Mouse (Mus musculus) forebrain, embryonic 16.5 days (tissue): ENCODE results near the gene Sema4b. TPM values are rescaled to one million over a fixed set of nuclear protein-coding genes. Genes with fewer than 3 reads are reported as not detected.

Source experiments
- ATAC-seq: fragments of 200-750 bp; cut with Nextera tagmentation; 2 replicates; pipeline ENCODE4 v1.8.0; 2017; ENCODE audit warnings: mild to moderate bottlenecking, moderate library complexity
- H3K27ac ChIP-seq: fragments of 300-500 bp; sonication (generic); 2 replicates; pipeline ENCODE4 v1.5.1; 2014; ENCODE audit warnings: low read length, control low read depth
- H3K27me3 ChIP-seq: fragments of 300-500 bp; sonication (generic); replicated peaks from 2 replicates; pipeline ENCODE4 v1.6.1; 2014; ENCODE audit warnings: low read length; ENCODE audit not compliant: control insufficient read depth, insufficient read depth
- H3K36me3 ChIP-seq: fragments of 300-500 bp; sonication (generic); 2 replicates; pipeline ENCODE4 v1.6.1; 2014; ENCODE audit not compliant: control insufficient read depth, insufficient read depth
- H3K4me1 ChIP-seq: fragments of 300-500 bp; sonication (generic); replicated peaks from 2 replicates; pipeline ENCODE4 v1.6.1; 2014; ENCODE audit warnings: low read length; ENCODE audit not compliant: control insufficient read depth, insufficient read depth
- H3K4me2 ChIP-seq: fragments of 300-500 bp; sonication (generic); 2 replicates; pipeline ENCODE4 v1.6.1; 2014; ENCODE audit warnings: mild to moderate bottlenecking, low read length, control low read depth
- H3K4me3 ChIP-seq: fragments of 300-500 bp; sonication (generic); replicated peaks from 2 replicates; pipeline ENCODE4 v1.5.1; 2014; ENCODE audit warnings: mild to moderate bottlenecking, low read length, control low read depth
- H3K9ac ChIP-seq: fragments of 300-500 bp; sonication (generic); replicated peaks from 2 replicates; pipeline ENCODE4 v1.6.1; 2014; ENCODE audit warnings: low read depth, low read length, control low read depth
- H3K9me3 ChIP-seq: fragments of 300-500 bp; sonication (generic); 2 replicates; pipeline ENCODE4 v1.6.1; 2016; ENCODE audit warnings: low read length; ENCODE audit not compliant: control insufficient read depth
- WGBS: fragments of 180-500 bp; shearing (Covaris S2); extraction: QIAGEN DNeasy Blood & Tissue Kit; methylation state at CpG from one replicate; pipeline ENCODE4 v1.1.7; 2014; 5-methylcytosine and 5-hydroxymethylcytosine counted together
- polyA plus RNA-seq: library from polyadenylated mRNA; unstranded; fragments of >200 nt; fragmentation: Nextera tagmentation; extraction: Ambion mirVana; gene quantifications from 2 replicates; pipeline ENCODE4 v1.2.1, GENCODE M21; 2015

The Sema4b gene
- polyA plus RNA-seq: 20.6 and 26.6 TPM in 2 replicates

DNA sequence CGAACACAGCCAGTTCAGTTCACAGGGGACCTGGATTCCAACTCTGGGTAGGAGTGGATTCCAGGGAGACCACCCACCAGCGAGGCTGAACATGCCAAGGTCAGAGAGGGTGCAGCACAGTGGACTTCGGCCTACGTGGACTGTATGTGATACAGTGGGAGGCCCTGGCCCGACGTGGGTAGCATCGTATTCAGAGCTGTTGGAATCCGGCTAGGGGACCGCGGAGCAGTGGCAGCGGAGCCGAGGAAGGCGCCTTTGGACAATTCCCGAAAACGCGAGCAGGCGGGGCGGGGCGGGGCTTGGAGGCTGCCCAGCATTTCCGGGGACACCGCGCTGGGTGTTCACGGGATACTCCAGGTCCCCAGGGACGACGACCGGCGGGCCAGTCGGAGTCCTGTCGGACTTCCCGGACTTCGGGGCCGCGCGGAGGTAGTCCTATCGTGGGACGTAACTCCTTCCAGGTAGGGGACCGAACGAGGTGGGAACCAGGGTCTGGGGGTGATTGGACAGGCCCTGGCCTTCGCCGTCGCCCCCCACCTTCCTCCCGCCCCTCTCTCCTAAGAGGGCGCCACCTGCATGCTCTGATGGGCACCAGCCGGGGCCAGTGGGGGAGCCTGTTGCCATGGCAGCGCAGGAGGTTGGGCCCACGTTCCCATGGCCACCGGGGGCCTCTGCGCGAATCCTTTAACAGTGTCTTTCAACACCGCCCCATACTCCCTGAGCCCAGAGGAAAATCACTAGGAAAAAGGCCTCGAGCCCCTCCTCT, at the start of gene Sema4b:
Gene Sema4b, plus strand, starts transcription at position 311 of the 766 bp plus-strand sequence.
- Histone ChIP-seq H3K4me2 (peak within 1 kb of the TSS; percentile 77), H3K9ac (peak within 1 kb of the TSS; percentile 84), H3K4me1 (peaks cover 41% of the 10 kb centered on the region), H3K27ac (peak within 1 kb of the TSS; percentile 86), H3K36me3 (no peaks in the 10 kb centered on the region), H3K27me3 (no peaks in the 10 kb centered on the region), H3K9me3 (no peaks in the 10 kb centered on the region), H3K4me3 (peak within 1 kb of the TSS; percentile 68)
- WGBS: under 1% methylated on average over 51 of the region's 51 CpGs
- peak; percentile 98 for ATAC-seq

DNA sequence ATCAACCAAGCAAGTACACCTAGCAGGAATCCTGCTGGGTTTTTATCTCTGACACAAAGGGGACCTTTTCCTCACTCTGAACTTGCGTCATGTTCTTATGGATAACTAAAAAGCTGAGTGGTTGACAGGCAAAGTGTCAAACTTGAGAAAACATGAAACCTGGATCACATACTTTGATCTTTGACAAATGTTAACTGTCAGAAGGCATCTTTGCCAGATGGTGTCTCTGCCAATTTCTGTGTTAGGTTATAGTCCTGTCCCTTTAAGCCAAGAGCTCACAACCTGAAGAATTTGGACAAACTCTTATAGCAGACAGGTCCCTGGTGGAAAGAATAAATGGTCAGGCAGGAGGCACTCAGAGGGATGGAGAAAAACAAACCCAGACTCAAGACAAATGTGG, 48.3 kb upstream of the Sema4b start:
- Histone ChIP-seq H3K4me1 (peaks cover 16% of the 10 kb centered on the region), H3K4me3 (no peak overlapping the region), H3K9ac (no peak overlapping the region), H3K27ac (no peak overlapping the region), H3K4me2 (no peak overlapping the region), H3K27me3 (no peaks in the 10 kb centered on the region), H3K9me3 (peaks cover 3% of the 10 kb centered on the region; the same call in 1 of the 2 replicates), H3K36me3 (no peaks in the 10 kb centered on the region)
- ATAC-seq: no peak
- 64% methylated on average over 1 of the region's 1 CpGs for WGBS

DNA sequence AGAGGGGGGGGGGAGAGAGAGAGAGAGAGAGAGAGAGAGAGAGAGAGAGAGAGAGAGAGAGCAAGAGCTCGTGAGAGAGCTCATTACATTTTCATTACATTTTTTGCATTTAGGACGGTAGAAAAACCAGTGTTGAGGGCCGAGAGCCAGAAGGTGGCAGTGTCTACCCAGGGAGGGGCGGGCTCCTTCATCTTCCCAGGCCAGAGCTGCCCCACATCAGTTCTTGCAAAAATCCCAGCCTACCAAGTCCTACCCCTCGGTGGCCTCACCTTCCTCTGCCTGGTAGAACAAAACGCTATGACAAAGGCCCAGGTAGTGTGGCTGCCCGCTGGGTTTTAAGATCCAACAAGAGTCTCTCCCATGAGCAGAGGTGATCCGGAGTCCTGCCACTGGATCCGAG, 45.8 kb upstream of the Sema4b start:
- Histone ChIP-seq H3K4me2 (no peak overlapping the region), H3K4me3 (no peak overlapping the region), H3K36me3 (no peaks in the 10 kb centered on the region), H3K27me3 (no peaks in the 10 kb centered on the region), H3K9ac (no peak overlapping the region), H3K9me3 (peaks cover 3% of the 10 kb centered on the region; the same call in 1 of the 2 replicates), H3K4me1 (peaks cover 14% of the 10 kb centered on the region), H3K27ac (no peak overlapping the region)
- ATAC-seq: peak; percentile 77
- 11% methylated on average over 9 of the region's 9 CpGs for WGBS

DNA sequence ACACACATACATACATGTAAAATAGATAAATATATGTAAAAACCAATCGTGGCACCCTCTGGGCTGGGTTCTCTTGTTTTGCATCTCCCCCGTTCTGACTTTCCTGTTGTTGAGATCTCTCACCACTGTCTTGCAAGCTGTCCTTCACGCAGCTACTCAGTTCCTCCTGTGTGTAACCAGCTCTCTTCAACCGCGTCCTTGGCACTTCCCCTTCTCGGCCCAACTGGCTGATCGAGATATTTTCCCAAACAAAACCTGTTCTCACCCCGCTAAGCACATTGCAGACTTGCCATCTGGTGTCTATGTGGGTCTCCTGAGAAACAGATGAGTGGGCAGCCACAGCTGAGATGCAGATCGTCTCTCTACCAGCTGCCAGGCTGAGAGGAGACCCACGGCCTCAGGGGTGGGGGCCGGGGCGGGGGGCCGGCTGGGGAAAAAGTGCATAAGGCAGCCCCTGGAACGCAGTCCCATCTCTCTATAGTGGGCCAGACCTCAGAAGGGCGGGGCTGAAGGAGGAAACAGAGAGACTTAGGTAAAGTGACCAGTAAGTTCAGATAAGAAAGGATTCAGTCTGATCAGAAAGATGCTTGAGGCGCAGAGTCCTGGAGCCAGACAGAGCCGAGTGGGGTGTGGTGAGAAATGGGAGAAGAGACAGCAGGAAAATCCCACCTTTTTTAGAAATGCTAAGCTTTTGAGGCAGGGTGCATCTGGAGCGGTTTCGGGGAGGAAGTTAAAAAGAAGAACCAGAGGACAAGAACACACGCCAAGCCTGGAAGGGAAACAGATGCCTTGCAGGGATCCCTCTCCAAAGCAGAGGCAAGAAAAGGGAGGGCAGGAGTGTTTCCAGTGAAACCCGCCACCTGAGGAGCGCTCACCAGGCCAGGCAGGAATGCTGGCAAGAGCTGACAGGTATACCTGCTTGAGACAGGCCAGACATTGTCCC, 43.0 kb upstream of the Sema4b start:
- Histone ChIP-seq H3K4me2 (peak overlapping the region; percentile 17), H3K36me3 (no peaks in the 10 kb centered on the region), H3K9me3 (no peaks in the 10 kb centered on the region), H3K27ac (peak overlapping the region; percentile 62), H3K4me1 (peaks cover 14% of the 10 kb centered on the region), H3K4me3 (no peak overlapping the region), H3K9ac (no peak overlapping the region), H3K27me3 (no peaks in the 10 kb centered on the region)
- 31% methylated on average over 22 of the region's 22 CpGs for WGBS
- ATAC-seq: peak; percentile 78

DNA sequence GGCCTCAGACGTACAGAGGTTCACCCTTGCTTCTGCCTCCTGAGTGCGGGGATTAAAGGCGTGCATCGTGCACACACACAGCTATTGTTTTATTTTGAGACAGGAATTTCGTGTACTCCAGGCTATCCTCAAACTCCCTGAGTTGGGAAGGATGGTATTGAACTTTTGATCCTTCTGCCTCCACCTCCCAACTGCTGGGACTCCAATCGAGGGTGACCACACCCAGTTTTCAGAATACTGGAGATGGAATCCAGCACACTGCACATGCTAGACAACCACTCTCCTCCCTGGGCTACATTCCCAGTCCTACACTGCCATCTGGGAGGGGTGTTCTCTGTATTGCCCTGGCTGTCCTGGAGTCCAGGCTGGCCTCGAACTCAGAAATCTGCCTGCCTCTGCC, 41.9 kb upstream of the Sema4b start:
- H3K4me2 ChIP-seq: no peak overlapping the region
- no peak overlapping the region for H3K27ac ChIP-seq
- H3K4me1 ChIP-seq: peaks cover 21% of the 10 kb centered on the region
- H3K36me3 ChIP-seq: no peaks in the 10 kb centered on the region
- no peaks in the 10 kb centered on the region for H3K9me3 ChIP-seq
- no peak for ATAC-seq
- WGBS: 87% methylated on average over 7 of the region's 7 CpGs
- H3K27me3 ChIP-seq: no peaks in the 10 kb centered on the region
- H3K4me3 ChIP-seq: no peak overlapping the region
- H3K9ac ChIP-seq: no peak overlapping the region

DNA sequence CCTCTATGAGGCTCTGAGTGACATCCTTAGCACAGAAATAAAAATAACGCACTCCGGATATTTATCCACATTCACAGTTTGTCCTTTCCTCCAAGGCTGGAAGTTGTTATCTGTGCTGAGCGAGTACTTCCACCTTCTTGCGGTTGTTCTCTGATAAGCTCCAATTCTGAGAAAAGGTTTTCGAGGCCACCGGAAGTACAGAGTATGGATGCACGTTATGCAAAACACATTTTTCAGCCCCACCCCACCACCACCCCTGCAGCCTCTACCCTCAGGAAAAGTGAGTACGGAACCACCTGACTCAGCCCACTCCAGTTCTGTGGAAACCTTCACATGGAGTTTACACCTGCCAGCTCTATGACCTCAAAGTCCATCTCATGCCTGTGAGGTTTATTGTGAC, 40.6 kb upstream of the Sema4b start:
- H3K27me3 ChIP-seq: no peaks in the 10 kb centered on the region

DNA sequence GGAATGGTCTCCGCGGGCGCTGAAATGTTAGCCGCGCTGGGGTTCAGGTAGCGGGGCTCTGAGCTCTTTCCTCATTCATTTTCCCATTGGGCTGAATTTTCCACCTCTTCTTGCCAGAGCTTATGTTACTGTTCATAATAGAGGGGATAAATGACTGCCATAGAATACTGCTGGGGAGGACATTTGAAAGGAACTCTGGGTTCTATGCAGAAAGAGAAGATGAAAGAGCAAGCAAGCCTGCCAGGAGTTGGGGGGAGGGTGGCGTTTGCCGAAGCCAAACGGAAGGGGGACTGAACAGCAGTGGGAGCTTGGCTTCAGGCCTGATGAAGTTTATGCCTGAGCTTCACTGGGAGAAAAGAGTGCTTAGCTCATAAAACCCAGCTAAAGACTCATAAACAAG, 37.3 kb upstream of the Sema4b start:
- H3K27me3 ChIP-seq: no peaks in the 10 kb centered on the region
- ATAC-seq: peak; percentile 84
- peak overlapping the region; percentile 46 for H3K4me2 ChIP-seq
- H3K27ac ChIP-seq: peak overlapping the region; percentile 78
- peaks cover 9% of the 10 kb centered on the region; the same call in 1 of the 2 replicates for H3K4me1 ChIP-seq
- H3K9ac ChIP-seq: no peak overlapping the region
- 15% methylated on average over 9 of the region's 9 CpGs for WGBS
- peak overlapping the region; percentile 22 for H3K4me3 ChIP-seq
- H3K9me3 ChIP-seq: no peaks in the 10 kb centered on the region
- no peaks in the 10 kb centered on the region for H3K36me3 ChIP-seq

More for the DNA sequence above, 40.6 kb upstream of the Sema4b start:
- 91% methylated on average over 8 of the region's 8 CpGs for WGBS
- Histone ChIP-seq H3K36me3 (no peaks in the 10 kb centered on the region), H3K4me3 (no peak overlapping the region), H3K4me1 (peaks cover 20% of the 10 kb centered on the region), H3K27ac (no peak overlapping the region), H3K4me2 (no peak overlapping the region), H3K9me3 (no peaks in the 10 kb centered on the region), H3K9ac (no peak overlapping the region)
- ATAC-seq: no peak

DNA sequence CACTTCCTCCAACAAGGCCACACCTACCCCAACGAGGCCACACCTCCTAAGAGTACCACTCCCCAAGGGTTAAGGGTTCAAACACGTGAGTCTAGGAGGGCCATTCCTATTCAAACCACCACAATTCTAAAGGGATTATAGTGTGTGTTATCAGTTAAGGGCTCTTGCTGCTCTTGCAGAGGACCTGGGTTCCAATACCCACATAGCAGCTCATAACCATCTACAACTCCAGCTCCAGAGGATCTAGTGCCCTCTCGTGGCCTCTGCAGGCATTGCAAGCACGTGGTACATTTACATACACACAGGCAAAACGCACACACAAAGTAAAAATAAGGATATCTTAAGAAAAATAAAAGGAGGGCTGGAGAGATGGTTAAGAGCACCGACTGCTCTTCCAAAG, 34.5 kb upstream of the Sema4b start:
- Histone ChIP-seq H3K27me3 (no peaks in the 10 kb centered on the region), H3K9me3 (no peaks in the 10 kb centered on the region), H3K9ac (no peak overlapping the region), H3K4me2 (no peak overlapping the region), H3K27ac (no peak overlapping the region), H3K4me1 (peaks cover 9% of the 10 kb centered on the region; the same call in 1 of the 2 replicates), H3K36me3 (no peaks in the 10 kb centered on the region), H3K4me3 (no peak overlapping the region)
- 68% methylated on average over 6 of the region's 6 CpGs for WGBS
- ATAC-seq: no peak

DNA sequence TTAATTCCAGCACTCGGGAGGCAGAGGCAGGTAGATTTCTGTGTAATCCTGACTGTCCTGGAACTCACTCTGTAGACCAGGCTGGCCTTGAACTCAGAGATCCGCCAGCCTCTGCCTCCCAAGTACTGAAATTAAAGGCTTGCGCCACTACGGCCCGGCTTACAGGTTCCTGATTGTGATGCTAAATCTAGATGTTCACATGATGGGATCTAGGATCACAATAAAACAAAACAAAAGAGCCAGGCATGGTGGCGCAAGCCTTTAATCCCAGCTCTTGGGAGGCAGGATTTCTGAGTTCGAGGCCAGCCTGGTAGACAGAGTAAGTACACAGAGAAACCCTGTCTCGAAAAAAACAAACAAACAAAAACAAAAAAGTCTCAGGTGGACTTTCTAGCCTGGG, 33.9 kb upstream of the Sema4b start:
- no peaks in the 10 kb centered on the region for H3K36me3 ChIP-seq
- H3K27ac ChIP-seq: no peak overlapping the region
- H3K9ac ChIP-seq: no peak overlapping the region
- peaks cover 9% of the 10 kb centered on the region; the same call in 1 of the 2 replicates for H3K4me1 ChIP-seq
- no peak overlapping the region for H3K4me3 ChIP-seq
- 94% methylated on average over 8 of the region's 8 CpGs for WGBS
- no peaks in the 10 kb centered on the region for H3K27me3 ChIP-seq
- no peak for ATAC-seq
- no peak overlapping the region for H3K4me2 ChIP-seq
- no peaks in the 10 kb centered on the region for H3K9me3 ChIP-seq
